Mouse (Mus musculus): ENCODE results near the gene Stra6. TPM values are rescaled to one million over a fixed set of nuclear protein-coding genes. Genes with fewer than 3 reads are reported as not detected.

Stra6 gene
- polyA plus RNA-seq, 1 experiment from 2014 or later = 8.6 TPM

GRCm38 (mm10) chr9:58195671-58196070 is 132.1 kb downstream of the Stra6 start:
- peak overlapping the region; percentile 88 for H3K27ac ChIP-seq (replicated peaks)
- peaks cover 57% of the 10 kb centered on the region for H3K4me1 ChIP-seq
- ATAC-seq (ENCODE audit: low FRiP score, low read depth) = no peak
- WGBS = 0% methylated on average over 1 of the region's 1 CpGs
- H3K4me2 ChIP-seq (replicated peaks) = peak overlapping the region; percentile 52
- H3K9me3 ChIP-seq = no peaks in the 10 kb centered on the region
- H3K4me3 ChIP-seq = peak overlapping the region; percentile 42
- H3K9ac ChIP-seq (replicated peaks) = peak overlapping the region; percentile 64
- no peaks in the 10 kb centered on the region for H3K36me3 ChIP-seq
- peaks cover 77% of the 10 kb centered on the region for H3K27me3 ChIP-seq

GRCm38 (mm10) chr9:58196141-58196540 is 132.6 kb downstream of the Stra6 start:
- peaks cover 60% of the 10 kb centered on the region for H3K4me1 ChIP-seq
- peaks cover 82% of the 10 kb centered on the region for H3K27me3 ChIP-seq
- peak overlapping the region; percentile 52 for H3K4me2 ChIP-seq (replicated peaks)
- peak overlapping the region; percentile 42 for H3K4me3 ChIP-seq
- peak overlapping the region; percentile 88 for H3K27ac ChIP-seq (replicated peaks)
- no peaks in the 10 kb centered on the region for H3K9me3 ChIP-seq
- H3K9ac ChIP-seq (replicated peaks) = peak overlapping the region; percentile 64
- WGBS = 2% methylated on average over 14 of the region's 14 CpGs
- no peaks in the 10 kb centered on the region for H3K36me3 ChIP-seq
- no peak for ATAC-seq (ENCODE audit: low FRiP score, low read depth)

- peak overlapping the region; percentile 88 for H3K27ac ChIP-seq (replicated peaks)
- H3K36me3 ChIP-seq = no peaks in the 10 kb centered on the region
- H3K4me1 ChIP-seq = peaks cover 66% of the 10 kb centered on the region
- peak overlapping the region; percentile 64 for H3K9ac ChIP-seq (replicated peaks)
- peak overlapping the region; percentile 42 for H3K4me3 ChIP-seq
- H3K4me2 ChIP-seq (replicated peaks) = peak overlapping the region; percentile 52
- H3K27me3 ChIP-seq = peaks cover 89% of the 10 kb centered on the region
- no peaks in the 10 kb centered on the region for H3K9me3 ChIP-seq
- WGBS = 2% methylated on average over 46 of the region's 46 CpGs
- no peak for ATAC-seq (ENCODE audit: low FRiP score, low read depth)
These were observed 133.3 kb downstream of the Stra6 start for GRCm38 (mm10) chr9:58196610-58197567.

GRCm38 (mm10) chr9:58197781-58198701 is 134.5 kb downstream of the Stra6 start:
- WGBS = under 1% methylated on average over 58 of the region's 58 CpGs
- Histone ChIP-seq H3K4me1 (peaks cover 77% of the 10 kb centered on the region), H3K27ac (replicated peaks) (peak overlapping the region; percentile 88)

GRCm38 (mm10) chr9:58198801-58199371 is 135.3 kb downstream of the Stra6 start:
- peaks cover 86% of the 10 kb centered on the region for H3K4me1 ChIP-seq
- 2% methylated on average over 38 of the region's 38 CpGs for WGBS

More at GRCm38 (mm10) chr9:58197781-58198701, 134.5 kb downstream of the Stra6 start:
- Histone ChIP-seq H3K4me2 (replicated peaks) (peak overlapping the region; percentile 52), H3K9me3 (no peaks in the 10 kb centered on the region), H3K36me3 (no peaks in the 10 kb centered on the region), H3K4me3 (peak overlapping the region; percentile 42), H3K27me3 (peaks cover 100% of the 10 kb centered on the region), H3K9ac (replicated peaks) (peak overlapping the region; percentile 64)
- ATAC-seq (ENCODE audit: low FRiP score, low read depth) = 0 out of 2 replicates have a peak, but pooled peaks have one; percentile 20

GRCm38 (mm10) chr9:58199381-58200269 is 136.0 kb downstream of the Stra6 start:
- peaks cover 99% of the 10 kb centered on the region for H3K27me3 ChIP-seq
- H3K27ac ChIP-seq (replicated peaks) = peak overlapping the region; percentile 88
- H3K4me3 ChIP-seq = peak overlapping the region; percentile 42
- no peak for ATAC-seq (ENCODE audit: low FRiP score, low read depth)
- H3K4me1 ChIP-seq = peaks cover 88% of the 10 kb centered on the region
- H3K36me3 ChIP-seq = no peaks in the 10 kb centered on the region
- H3K4me2 ChIP-seq (replicated peaks) = peak overlapping the region; percentile 52
- no peaks in the 10 kb centered on the region for H3K9me3 ChIP-seq
- WGBS = under 1% methylated on average over 41 of the region's 41 CpGs
- peak overlapping the region; percentile 64 for H3K9ac ChIP-seq (replicated peaks)

More at GRCm38 (mm10) chr9:58198801-58199371, 135.3 kb downstream of the Stra6 start:
- no peak for ATAC-seq (ENCODE audit: low FRiP score, low read depth)
- H3K36me3 ChIP-seq = no peaks in the 10 kb centered on the region
- peak overlapping the region; percentile 88 for H3K27ac ChIP-seq (replicated peaks)
- no peaks in the 10 kb centered on the region for H3K9me3 ChIP-seq
- H3K4me2 ChIP-seq (replicated peaks) = peak overlapping the region; percentile 52
- peak overlapping the region; percentile 42 for H3K4me3 ChIP-seq
- peak overlapping the region; percentile 64 for H3K9ac ChIP-seq (replicated peaks)
- peaks cover 100% of the 10 kb centered on the region for H3K27me3 ChIP-seq

- peaks cover 88% of the 10 kb centered on the region for H3K4me1 ChIP-seq
- ATAC-seq (ENCODE audit: low FRiP score, low read depth) = no peak
- peak overlapping the region; percentile 42 for H3K4me3 ChIP-seq
- H3K4me2 ChIP-seq (replicated peaks) = peak overlapping the region; percentile 52
- H3K36me3 ChIP-seq = no peaks in the 10 kb centered on the region
- H3K9ac ChIP-seq (replicated peaks) = peak overlapping the region; percentile 64
- no peaks in the 10 kb centered on the region for H3K9me3 ChIP-seq
- WGBS = 6% methylated on average over 11 of the region's 11 CpGs
- H3K27me3 ChIP-seq = peaks cover 99% of the 10 kb centered on the region
- H3K27ac ChIP-seq (replicated peaks) = peak overlapping the region; percentile 88
These were observed 136.9 kb downstream of the Stra6 start for GRCm38 (mm10) chr9:58200270-58201090.

- H3K4me3 ChIP-seq = peak overlapping the region; percentile 42
- H3K9me3 ChIP-seq = no peaks in the 10 kb centered on the region
- H3K4me2 ChIP-seq (replicated peaks) = peak overlapping the region; percentile 52
- peak overlapping the region; percentile 64 for H3K9ac ChIP-seq (replicated peaks)
- H3K27me3 ChIP-seq = peaks cover 99% of the 10 kb centered on the region
- H3K27ac ChIP-seq (replicated peaks) = peak overlapping the region; percentile 88
- no peak for ATAC-seq (ENCODE audit: low FRiP score, low read depth)
- H3K36me3 ChIP-seq = no peaks in the 10 kb centered on the region
- WGBS = 2% methylated on average over 24 of the region's 24 CpGs
- peaks cover 80% of the 10 kb centered on the region for H3K4me1 ChIP-seq
These were observed 137.7 kb downstream of the Stra6 start for GRCm38 (mm10) chr9:58201091-58201842.

- peaks cover 95% of the 10 kb centered on the region for H3K27me3 ChIP-seq
- H3K9ac ChIP-seq (replicated peaks) = peak overlapping the region; percentile 54
- peak overlapping the region; percentile 52 for H3K4me2 ChIP-seq (replicated peaks)
- WGBS = under 1% methylated on average over 37 of the region's 37 CpGs
- H3K27ac ChIP-seq (replicated peaks) = peak overlapping the region; percentile 88
- H3K4me1 ChIP-seq = peaks cover 73% of the 10 kb centered on the region
- peak overlapping the region; percentile 42 for H3K4me3 ChIP-seq
- no peaks in the 10 kb centered on the region for H3K36me3 ChIP-seq
- H3K9me3 ChIP-seq = no peaks in the 10 kb centered on the region
- ATAC-seq (ENCODE audit: low FRiP score, low read depth) = 0 out of 2 replicates have a peak, but pooled peaks have one; percentile 17
These were observed 138.4 kb downstream of the Stra6 start for GRCm38 (mm10) chr9:58201861-58202549.

Data from midbrain, embryonic 12.5 days (tissue).